Mouse (Mus musculus) testis, adult 2 months (tissue): ENCODE data around the gene Oma1.

ENCODE experiments used
- CTCF ChIP-seq: fragments of 200-500 bp; IDR thresholded peaks from 2 replicates; pipeline ENCODE4 v1.5.1; 2012; ENCODE audit warnings: low read depth, mild to moderate bottlenecking, inconsistent platforms, low read length, moderate library complexity; ENCODE audit not compliant: control insufficient read depth, insufficient read depth, insufficient replicate concordance
- POLR2A ChIP-seq: fragments of 200-500 bp; IDR thresholded peaks from 2 replicates; pipeline ENCODE4 v1.6.1; 2012; ENCODE audit warnings: low read depth, mild to moderate bottlenecking, inconsistent platforms, low read length, moderate library complexity; ENCODE audit not compliant: control insufficient read depth

DNA sequence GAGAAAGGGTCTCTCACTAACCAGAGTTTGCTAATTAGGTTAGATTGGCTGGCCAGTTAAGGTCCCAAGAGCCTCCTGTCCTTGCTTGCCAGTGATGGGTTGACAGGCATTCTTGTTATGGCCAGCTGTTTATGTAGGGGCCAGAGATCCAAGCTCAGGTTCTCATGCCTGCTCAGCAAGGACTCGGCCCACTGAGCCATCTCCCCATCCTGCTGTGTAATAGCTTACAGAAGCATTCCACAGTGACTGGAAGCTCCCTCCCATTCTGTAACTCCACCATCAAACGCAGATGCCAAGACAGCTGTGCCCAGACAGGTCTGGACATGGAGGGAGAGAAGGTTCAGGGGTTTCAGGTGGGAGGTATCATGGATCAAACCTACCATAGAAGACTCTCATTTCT, 76.9 kb downstream of the Oma1 start:
- no peak for TF ChIP-seq POLR2A
- TF ChIP-seq CTCF = no peak
